Mouse (Mus musculus): ENCODE data around the gene Xrcc4.

Xrcc4 gene

DNA sequence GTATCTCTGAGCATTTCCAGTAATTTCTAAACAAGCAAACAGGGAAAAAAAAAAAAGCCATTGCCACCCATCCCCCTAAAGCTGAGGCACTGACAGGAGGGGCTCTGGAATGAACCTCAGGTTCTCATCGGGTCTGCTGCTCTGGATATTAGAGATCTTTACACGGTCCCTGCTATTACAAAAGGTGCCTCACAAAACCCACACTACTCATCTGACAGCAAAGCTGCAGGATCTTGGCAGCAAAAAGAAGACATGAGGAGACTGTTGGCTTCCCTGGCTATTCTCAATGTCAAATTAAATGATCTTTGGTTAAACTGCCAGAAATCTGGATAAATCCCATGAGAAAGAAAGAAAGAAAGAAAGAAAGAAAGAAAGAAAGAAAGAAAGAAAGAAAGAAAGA lies 145.1 kb downstream of the Xrcc4 start:
- no peak for DNase-seq (ENCODE audit: low read depth, low spot score)

DNA sequence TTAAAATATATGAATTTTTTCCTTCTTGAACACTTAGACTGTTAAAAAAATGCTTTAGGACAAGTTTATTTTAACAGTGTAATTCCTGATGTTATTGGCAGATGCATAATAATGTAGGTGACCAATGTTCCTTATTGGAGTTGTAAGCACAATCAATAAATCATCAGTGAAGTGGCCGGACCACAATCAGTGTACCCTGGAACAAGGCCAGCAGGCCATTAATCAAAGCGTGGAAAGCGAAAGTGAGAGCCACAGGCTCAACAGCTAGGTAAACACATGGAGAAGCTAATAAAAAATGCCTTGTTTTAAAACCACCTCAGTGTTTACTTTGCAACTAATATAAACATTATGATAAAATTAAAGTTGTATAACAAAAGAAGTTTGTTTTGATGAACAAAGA lies 159.9 kb downstream of the Xrcc4 start:
- no peak for DNase-seq (ENCODE audit: low read depth, low spot score)

DNA sequence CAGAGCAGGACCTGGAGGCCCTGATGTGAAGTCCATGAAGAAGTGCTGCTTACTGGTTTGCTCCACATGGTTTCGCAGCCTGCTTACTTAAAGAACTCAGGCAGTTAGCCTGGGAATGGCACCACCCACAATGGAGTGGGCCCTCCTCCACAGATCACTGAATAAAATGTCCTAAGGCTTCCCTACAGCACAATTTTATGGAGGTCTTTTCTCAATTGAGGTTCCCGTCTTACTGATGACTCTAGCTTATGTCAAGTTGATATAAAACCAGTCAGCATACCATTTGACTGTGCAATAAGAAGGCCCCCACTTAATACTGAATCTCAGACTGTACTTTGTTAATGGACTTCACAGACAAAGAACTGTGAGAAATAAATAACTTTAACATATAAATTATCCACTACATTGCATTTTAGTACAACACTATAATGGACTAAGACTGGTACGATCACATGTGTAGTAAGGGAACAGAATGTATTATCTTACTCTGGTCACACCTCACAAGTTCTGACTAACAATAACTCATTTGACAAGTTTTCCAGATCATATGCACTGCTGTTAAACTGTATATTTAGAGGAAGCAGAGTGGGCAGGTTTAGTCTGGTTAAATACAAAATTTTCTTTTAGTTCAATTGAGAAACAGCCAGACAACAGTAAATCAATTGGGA lies 170.5 kb downstream of the Xrcc4 start:
- DNase-seq (ENCODE audit: low read depth, low spot score), result no peak

DNA sequence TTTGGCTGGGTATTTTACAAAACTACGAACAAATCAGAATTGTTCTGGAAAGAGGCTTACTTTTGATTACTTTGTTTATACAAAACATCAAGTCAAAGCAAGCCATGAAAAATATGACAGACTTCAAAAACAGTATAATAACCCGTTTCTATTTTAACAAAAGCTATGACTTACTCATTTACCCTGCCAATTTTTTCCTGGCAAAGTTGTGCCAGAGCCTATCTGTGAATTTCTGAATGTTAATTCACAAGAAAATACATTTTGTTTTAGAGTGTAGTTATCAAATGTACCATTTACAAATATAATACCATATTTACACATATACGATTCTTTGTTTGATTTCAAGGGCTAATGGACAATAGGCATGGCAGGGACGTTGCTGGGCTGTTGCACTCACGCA lies 175.1 kb downstream of the Xrcc4 start:
- no peak for DNase-seq (ENCODE audit: low read depth, low spot score)

DNA sequence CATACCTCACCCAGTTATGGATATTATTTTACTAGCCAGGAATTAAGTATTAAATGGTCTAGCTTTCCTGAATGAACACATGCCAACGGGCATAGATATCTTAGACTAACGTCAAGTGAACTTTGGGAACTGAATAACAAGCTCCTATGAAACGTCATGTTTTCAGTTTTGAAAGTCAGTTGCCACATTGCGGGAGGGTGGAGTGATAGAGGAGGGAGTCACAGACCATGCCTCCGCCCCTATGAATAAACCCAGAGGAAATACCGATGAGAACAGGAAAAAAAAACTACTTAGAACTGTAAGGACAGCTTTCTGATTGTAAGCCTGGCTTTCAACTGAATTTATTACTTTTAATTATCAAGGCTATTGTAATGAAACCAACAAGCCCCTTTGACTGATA lies 175.5 kb downstream of the Xrcc4 start:
- DNase-seq (ENCODE audit: low read depth, low spot score), result no peak

DNA sequence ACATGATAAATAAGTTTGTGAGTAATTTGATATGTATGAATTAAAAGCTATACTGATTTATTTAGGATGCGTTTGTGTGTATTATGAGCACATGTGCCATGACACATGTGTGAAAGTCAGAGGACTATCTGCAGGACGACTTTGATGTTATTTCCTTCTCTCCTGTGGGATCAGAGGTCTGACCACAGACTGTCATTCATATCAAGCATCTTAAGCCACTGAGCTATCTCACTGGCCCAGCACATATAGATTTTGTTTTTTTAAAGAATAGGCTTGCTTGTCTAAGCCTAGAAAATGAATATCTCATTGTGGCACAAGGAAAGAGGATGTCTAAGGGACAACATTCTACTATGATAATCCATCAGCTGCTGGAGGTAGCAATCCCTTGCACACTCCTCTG lies 183.3 kb downstream of the Xrcc4 start:
- no peak for DNase-seq (ENCODE audit: low read depth, low spot score)

DNA sequence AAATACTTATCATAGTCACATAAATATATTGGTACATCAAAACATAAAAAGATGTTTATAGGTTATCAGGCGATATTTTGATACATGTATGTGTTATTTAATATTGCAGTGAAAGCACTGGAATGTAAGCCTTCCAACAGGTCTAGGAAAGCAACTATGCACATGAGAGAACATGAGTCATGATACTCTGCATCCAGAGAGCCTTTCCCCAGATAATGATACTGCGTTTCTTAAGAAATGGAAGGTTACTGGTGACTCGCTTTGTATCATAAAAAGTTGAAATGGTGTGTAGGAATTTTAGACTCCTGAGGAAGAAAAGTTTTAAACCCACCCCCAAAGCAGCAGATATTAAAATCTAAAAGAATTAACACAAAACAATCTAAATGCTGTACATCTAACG lies 190.3 kb downstream of the Xrcc4 start:
- no peak for DNase-seq (ENCODE audit: low read depth, low spot score)

DNA sequence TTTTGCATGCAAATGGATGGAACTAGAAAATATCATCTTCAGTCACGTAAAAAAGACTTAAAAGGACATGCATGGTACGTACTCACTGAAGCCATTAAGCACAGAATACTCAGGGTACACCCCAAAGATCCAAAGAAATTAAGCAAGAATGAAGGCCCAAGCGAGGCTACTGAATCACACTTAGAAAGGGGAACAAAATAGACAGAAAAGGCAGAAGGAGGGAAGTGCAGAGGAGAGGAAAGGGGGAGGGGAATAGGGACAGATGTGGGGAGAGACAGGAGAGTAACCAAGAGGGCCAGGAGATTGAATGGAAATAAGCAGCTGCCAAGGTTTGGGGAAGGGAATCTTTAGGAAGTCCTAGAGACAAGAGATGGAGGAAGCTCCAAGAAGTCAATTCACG lies 197.3 kb downstream of the Xrcc4 start:
- no peak for DNase-seq (ENCODE audit: low read depth, low spot score)

DNA sequence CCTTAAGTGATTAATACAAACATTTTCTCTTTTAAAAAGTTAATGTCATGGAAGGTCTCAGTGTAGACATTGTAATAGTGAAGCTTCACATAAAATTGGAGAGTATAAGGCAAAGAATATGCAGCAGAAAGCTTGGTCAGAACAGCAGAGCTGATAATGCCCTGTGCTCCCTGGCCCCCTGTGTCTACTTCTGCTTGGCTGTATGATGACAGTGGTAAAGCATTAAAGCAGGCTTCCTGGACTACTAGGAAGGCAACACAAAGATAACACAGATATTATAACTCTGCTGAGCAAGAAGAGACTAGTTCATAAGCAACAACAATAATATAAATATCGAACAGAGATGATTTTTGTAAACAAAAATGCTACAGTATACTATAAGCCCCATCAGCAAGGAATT lies 199.2 kb downstream of the Xrcc4 start:
- no peak for DNase-seq (ENCODE audit: low read depth, low spot score)

DNA sequence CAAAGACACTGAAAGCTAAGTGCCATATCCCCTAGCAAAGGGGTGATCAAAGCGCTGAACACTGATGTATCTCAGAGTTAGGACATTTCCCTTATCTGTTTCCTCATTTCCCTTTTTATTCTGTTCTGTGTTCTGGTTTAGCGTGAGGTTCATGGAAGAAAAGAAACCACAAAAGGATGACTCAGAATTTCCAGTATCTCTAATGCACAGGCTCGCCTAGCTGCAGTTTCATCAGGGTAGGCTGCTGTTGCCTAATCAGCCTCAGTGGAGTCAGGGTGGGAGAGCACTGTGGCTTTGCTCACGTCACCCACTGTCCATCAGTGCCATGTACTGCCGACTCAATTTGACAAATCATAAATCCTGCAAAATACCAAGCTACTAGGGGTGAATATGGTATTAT lies 200.3 kb downstream of the Xrcc4 start:
- DNase-seq (ENCODE audit: low read depth, low spot score), result peak; percentile 7

DNA sequence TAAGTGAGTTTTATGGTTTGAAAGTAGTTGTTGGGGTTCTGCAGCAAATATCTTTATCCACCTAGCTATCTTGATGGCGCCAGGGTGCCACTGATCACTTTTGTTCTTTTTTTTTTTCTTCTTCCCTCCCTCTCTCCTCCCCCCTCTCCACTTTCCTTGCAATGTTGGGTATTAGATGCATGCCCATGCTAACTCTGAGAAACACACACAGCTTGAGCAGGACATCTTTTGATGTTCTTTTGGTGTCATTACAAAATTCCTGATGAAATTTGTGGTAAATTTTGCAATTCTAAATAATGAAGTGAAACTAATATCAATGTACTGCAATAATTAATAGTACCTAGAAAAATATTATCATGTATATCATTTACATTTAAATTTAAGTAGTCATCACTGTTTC lies 205.9 kb downstream of the Xrcc4 start:
- no peak for DNase-seq (ENCODE audit: low read depth, low spot score)

DNA sequence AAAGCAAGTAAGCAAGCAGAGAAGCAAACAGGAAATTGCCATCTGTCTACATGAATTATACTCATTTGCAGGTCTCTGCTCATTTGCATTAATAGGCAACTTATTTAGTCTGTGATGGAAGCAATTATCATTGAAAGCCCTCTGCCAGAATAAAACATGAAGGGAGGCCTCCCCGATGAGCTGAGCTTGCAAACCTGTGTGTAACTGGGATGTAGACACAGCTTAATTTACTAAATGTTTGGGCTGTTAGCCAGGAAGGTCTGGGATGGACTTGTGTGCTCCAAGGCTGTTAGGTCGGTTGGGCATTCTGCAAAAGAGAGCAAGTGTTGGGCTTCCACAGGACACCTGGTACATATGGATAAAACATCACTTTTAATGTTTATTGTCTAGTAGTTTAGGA lies 208.1 kb downstream of the Xrcc4 start:
- no peak for DNase-seq (ENCODE audit: low read depth, low spot score)

DNA sequence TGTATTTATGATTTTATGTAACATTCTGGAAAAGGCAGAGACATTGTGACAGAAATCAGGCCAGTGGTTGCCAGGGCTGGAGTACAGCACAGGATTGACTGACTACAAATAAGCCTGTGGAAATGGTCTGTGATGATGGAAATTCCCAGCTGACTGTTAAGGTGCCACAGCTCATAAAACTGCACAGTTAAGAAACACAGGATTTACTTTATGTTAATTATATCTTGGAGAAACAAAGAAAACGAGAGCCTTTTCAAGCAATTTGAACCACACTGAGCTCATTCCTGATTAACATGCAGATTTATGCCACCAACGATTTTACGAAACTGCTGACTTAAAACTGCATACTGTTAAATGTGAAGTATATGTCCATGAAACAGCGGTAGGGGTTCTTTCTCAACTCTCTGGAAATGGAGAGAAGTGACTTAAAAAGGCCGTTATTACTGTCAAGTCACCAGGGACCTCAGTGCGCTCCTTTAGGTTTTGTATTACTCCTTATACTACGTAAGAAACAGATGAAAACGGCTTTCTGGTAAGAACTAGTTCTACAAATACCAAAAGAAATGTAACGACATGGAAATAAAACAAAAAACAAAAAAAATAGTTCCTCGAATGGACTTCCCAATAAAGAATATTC lies 210.5 kb downstream of the Xrcc4 start:
- DNase-seq (ENCODE audit: low read depth, low spot score), result no peak

DNA sequence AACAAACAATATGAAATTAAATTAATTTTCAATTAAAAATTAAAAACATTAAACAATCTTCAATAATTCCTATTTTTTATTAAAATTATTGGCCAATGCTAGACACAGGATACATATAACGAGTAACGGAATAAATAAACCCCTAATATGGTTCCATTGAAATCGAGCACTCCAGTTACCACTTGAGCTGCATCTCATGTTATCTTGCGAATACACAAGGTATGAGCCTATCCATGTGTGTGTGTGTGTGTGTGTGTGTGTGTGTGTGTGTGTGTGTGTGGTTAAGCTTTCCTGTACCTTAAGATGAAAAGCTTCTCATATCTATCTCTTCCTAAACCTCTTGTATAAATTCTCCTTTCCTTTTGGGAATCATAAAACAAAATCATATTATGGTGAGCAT lies 213.9 kb downstream of the Xrcc4 start:
- no peak for DNase-seq (ENCODE audit: low read depth, low spot score)

DNA sequence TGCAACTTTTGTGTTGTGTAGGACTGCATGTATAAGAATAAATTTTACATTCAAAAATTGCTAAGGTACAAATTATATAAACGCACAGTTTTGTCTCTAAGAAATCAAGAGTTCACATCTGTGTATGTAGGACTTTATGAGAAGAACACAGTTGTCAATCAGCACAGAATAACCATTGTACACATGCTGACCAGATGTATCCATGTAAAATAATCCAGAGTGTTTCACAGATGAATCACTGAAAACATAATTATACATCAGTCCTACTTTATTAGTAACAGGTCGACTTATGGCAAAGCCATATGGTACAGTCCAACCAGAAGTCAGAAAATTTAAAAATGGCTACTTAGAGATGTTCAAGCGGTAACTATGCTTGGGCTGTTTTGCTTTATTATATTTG lies 216.7 kb downstream of the Xrcc4 start:
- DNase-seq (ENCODE audit: low read depth, low spot score), result no peak

DNA sequence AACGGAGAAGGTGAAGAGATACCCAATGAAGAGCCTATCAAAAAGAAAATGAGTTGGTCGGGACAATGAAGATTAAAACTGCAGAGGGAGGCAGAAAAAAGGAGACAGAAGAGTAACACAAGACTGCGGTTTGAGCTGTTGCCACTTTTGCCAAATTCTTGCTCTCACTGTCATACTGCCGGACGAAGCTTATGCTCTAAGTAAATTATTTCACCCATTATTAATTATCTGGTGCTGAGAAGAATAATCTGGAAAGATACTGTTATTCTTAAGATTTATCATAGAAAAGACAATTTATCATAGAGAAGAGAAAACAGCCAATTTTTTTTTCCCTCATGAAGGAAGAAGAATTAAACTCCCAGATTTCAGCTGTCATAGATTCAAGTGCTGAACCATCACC lies 235.3 kb downstream of the Xrcc4 start:
- DNase-seq (ENCODE audit: low read depth, low spot score), result no peak

DNA sequence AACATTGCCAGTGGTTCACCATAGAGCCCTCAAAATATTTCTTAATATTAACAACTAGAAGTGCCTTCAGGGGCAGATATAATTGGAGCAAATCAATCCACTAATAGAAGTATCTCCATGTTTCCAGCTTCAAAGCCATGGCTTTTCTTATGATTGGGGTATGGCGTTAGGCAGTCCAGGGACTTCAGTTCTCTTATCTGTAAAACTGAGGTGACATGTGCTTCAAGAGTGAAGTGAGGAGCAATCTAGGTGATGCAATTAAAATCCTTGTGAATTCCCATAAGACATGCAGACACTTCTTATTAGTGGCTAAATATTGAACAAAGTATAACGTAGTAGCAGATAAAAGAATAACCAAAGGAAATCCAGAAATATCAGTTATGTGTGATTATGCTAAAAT lies 238.7 kb downstream of the Xrcc4 start:
- no peak for DNase-seq (ENCODE audit: low read depth, low spot score)

DNA sequence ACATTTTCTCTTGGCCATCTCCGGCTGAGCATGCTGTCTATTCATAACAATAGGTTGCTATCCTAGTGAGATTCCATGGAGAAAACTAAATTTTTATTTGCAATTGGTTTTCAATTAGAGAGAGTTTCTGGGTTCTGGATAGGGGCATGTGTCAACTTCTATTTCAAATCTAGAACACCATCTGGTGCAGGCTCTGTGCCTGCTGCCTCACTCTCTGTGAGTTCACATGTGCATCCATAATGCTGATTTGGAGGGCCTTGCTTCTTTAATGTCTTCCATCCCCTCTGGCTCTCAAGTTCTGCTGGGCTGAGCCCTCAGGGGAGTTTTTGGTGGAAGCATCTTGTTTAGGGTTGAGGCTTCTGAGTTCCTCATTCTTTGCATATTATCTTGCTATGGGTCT lies 239.5 kb downstream of the Xrcc4 start:
- no peak for DNase-seq (ENCODE audit: low read depth, low spot score)

DNA sequence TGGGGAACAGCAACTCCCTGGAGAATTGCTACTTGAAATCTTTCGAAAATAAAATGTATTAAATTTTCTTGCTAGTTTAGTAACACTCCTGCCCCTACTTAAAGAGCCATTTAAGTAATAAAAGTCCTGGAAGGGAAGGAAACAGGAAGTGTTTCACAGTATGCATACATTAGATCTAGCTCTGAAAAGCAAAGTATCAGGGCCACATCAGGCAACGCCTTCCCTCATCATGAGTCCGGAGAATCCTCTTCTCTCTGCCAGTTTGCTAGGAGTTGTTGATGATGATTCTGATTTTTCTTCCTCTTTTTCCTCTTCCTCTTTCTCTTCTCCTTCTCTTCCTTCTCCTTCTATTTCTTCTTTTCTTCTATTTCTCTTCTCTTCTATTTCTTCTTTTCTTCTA lies 250.8 kb downstream of the Xrcc4 start:
- no peak for DNase-seq (ENCODE audit: low read depth, low spot score)

DNA sequence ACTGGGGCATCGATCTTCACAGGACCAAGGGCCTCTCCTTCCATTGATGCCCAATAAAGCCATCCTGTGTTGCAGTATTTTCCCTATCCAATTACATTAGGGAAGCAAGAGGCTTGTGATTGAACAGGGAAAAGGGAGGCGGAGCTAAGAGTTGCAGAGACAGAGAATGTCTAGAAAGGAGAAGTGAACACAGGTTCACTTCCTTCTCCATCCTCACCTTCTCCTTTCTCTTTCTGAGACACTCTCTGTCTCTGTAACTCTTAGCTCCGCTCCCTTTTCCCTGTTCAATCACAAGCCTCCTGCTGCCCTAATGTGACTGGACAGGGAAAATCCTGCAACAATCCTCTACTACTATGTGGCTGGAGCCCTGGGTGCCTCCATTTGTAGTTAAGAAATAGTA lies 254.9 kb downstream of the Xrcc4 start:
- no peak for DNase-seq (ENCODE audit: low read depth, low spot score)

DNA sequence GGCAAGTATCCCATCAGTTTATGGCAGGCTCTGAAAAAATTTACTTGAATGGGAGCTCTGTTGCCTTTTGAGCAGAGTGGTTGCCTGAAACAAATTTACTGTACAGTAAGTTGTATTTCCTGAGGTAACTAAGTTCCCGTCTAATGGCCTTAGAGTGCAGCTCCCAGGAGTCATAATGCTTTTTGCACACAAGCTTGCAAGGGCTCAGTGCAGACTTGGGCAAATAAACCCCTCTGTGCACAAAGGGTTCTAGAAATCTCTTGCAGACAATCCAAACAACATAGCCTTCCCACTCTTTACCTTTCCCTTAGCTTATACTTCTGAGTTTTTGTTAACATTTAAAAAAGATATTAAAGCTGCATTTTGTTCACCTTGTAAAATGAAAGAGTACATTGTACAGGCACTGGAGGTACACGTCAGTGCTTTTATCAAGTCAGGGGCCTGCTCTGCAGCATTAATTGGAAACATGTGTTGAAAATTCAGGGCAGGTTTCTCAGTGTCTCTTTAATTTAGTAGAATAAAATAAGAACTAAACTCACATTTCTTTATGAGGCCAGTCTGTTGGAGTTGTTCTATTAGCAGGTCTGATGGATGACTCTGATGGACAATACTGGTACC lies 256.2 kb downstream of the Xrcc4 start:
- no peak for DNase-seq (ENCODE audit: low read depth, low spot score)

DNA sequence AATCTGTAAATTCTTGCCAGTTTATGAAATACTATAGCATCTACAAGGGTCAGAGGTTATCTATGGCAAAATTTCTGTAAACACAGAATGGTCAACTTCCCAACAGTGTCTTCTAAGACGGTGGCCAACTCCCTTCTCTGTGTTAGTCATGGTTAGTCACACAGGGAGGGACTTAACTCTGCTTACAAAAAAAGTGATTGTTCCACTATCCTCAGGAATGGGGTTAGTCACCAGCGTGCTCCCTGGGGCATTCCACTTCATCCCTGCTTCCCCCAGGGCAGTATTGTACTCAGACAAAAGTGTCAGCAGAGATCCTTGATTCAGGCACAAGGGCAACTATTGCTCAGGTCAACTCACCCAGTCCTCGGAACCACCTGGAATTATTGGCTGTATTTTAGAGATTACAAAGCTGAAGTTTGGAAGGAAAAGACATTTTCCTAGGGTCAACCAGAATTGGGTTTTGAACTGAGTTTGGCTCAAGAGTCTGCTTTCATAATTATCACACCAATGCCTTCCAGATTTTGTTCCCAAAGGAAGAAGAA lies 260.9 kb downstream of the Xrcc4 start:
- no peak for DNase-seq (ENCODE audit: low read depth, low spot score)

DNA sequence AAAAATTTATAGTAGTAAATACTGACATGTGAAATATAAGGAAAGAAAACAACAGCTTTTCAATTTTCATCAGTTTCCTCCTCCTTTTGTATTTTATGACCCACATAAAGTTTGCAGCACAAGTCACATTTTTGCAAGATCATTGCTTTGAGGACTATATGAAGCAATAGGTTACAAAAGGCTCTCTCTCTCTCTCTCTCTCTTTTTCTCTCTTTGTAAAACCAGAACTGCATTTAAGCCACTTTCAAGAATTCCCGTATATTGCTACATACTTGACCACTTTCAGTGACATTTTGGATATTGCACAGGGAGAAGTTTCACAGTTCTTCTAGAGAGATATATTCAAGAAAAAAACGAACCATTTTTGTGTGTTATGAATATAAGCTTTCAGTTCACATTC lies 261.6 kb downstream of the Xrcc4 start:
- DNase-seq (ENCODE audit: low read depth, low spot score), result no peak
